ENCODE assay signal across 29 mouse cellular contexts in genomic region chr15:83493856-83494571, GRCm38 (mm10). TPM values are rescaled to one million over a fixed set of nuclear protein-coding genes. Genes with fewer than 3 reads are reported as not detected.
DNase-seq lines count a peak whose midpoint lies in the region; ATAC-seq and TF ChIP-seq lines count a peak whose summit lies in the region.
"Had no signal": no experiment of that assay in that cellular context is flagged by ENCODE, and none has a peak within 500 bp of the region (broad histone marks: within the 10 kb centered on the region; RNA-seq: fewer than 3 reads in every experiment).

No protein-coding gene starts in this region.

- H3K4me3 ChIP-seq in MEL (ENCODE audit: control insufficient read depth in 1 of 2, insufficient read depth in 1 of 2, low read depth in 2 of 2, low read length in 2 of 2), result no peak overlapping the region
- H3K4me3 ChIP-seq in myocyte, result no peak overlapping the region
- no peak overlapping the region for H3K4me3 ChIP-seq in intestine, embryonic 15.5 days (replicated peaks)
- H3K4me3 ChIP-seq: embryonic facial prominence, embryonic 10.5 days; embryonic facial prominence, embryonic 13.5 days; erythroblast, embryonic 14.5 days; forebrain, embryonic 12.5 days; forebrain, embryonic 15.5 days; heart, adult 2 months; heart, embryonic 10.5 days; heart, embryonic 13.5 days had no signal

- TF ChIP-seq CTCF in MEL (IDR thresholded peaks at IDR 0.05 in 2 of 3, conservative IDR thresholded peaks at IDR 0.05 in 1 of 3; ENCODE audit: control insufficient read depth in 1 of 3, insufficient read depth in 1 of 3, low read depth in 2 of 3, low read length in 3 of 3, poor library complexity in 1 of 3, severe bottlenecking in 1 of 3), result no peak

- 64% methylated on average over 7 of the region's 7 CpGs for WGBS in intestine, embryonic 15.5 days

- H3K9ac ChIP-seq in MEL (ENCODE audit: control insufficient read depth, low read depth, low read length, poor library complexity, severe bottlenecking), result peak overlapping the region; percentile 2; the same call in 1 of the 2 replicates
- no peak overlapping the region for H3K9ac ChIP-seq in intestine, embryonic 15.5 days
- H3K9ac ChIP-seq: embryonic facial prominence, embryonic 13.5 days; forebrain, embryonic 12.5 days; forebrain, embryonic 15.5 days; heart, embryonic 13.5 days; hindbrain, embryonic 14.5 days had no signal

- H3K79me2 ChIP-seq in MEL (ENCODE audit: control insufficient read depth, insufficient read depth, low read length, poor library complexity) (no peaks in the 10 kb centered on the region), myocyte (ENCODE audit: control insufficient read depth, insufficient read depth) (no peaks in the 10 kb centered on the region)

- TF ChIP-seq POLR2A in MEL (IDR thresholded peaks at IDR 0.05; ENCODE audit: control insufficient read depth in 1 of 2, insufficient read depth in 1 of 2, low read depth in 1 of 2, low read length in 2 of 2, poor library complexity in 1 of 2) (no peak), myocyte (IDR thresholded peaks at IDR 0.05; ENCODE audit: insufficient read length, low read depth) (no peak)

- H3K9me3 ChIP-seq in MEL (replicated peaks; ENCODE audit: insufficient read depth, low read length), result no peaks in the 10 kb centered on the region
- H3K9me3 ChIP-seq in intestine, embryonic 15.5 days, result no peaks in the 10 kb centered on the region
- H3K9me3 ChIP-seq: embryonic facial prominence, embryonic 10.5 days; embryonic facial prominence, embryonic 13.5 days; forebrain, embryonic 12.5 days; forebrain, embryonic 15.5 days; heart, embryonic 10.5 days; heart, embryonic 13.5 days had no signal

- no peaks in the 10 kb centered on the region for H3K27me3 ChIP-seq in MEL (ENCODE audit: control insufficient read depth in 1 of 2, insufficient read depth in 2 of 2, low read length in 2 of 2)
- no peaks in the 10 kb centered on the region for H3K27me3 ChIP-seq in myocyte (ENCODE audit: control insufficient read depth, insufficient read depth, insufficient read length)
- no peaks in the 10 kb centered on the region for H3K27me3 ChIP-seq in intestine, embryonic 15.5 days (replicated peaks)
- H3K27me3 ChIP-seq: embryonic facial prominence, embryonic 13.5 days; forebrain, embryonic 12.5 days; forebrain, embryonic 15.5 days; heart, embryonic 13.5 days; Patski had no signal

- H3K4me1 ChIP-seq in MEL (ENCODE audit: control insufficient read depth in 1 of 2, insufficient read depth in 2 of 2, low read length in 2 of 2), result peaks cover 19 to 40% of the 10 kb centered on the region in 2 experiments
- H3K4me1 ChIP-seq in intestine, embryonic 15.5 days (replicated peaks), result no peaks in the 10 kb centered on the region
- H3K4me1 ChIP-seq: embryonic facial prominence, embryonic 13.5 days; forebrain, embryonic 12.5 days; forebrain, embryonic 15.5 days had no signal

- peaks cover 0 to 25% of the 10 kb centered on the region in 2 experiments; a peak in 3 of 4 replicates for H3K36me3 ChIP-seq in MEL (ENCODE audit: control insufficient read depth in 1 of 2, insufficient read depth in 2 of 2, low read length in 2 of 2)
- H3K36me3 ChIP-seq in myocyte (ENCODE audit: control insufficient read depth, insufficient read depth), result peaks cover 36% of the 10 kb centered on the region
- peaks cover 6% of the 10 kb centered on the region; the same call in 1 of the 2 replicates for H3K36me3 ChIP-seq in intestine, embryonic 15.5 days

- H3K4me2 ChIP-seq in myocyte (ENCODE audit: low read depth), result peak overlapping the region; percentile 20
- H3K4me2 ChIP-seq in intestine, embryonic 15.5 days (replicated peaks), result no peak overlapping the region
- H3K4me2 ChIP-seq: embryonic facial prominence, embryonic 13.5 days; forebrain, embryonic 12.5 days; forebrain, embryonic 15.5 days; heart, embryonic 13.5 days; hindbrain, embryonic 14.5 days had no signal

- ATAC-seq in intestine, embryonic 15.5 days, result no peak
- ATAC-seq: forebrain, embryonic 15.5 days; hindbrain, postnatal 0 days; inflammation-experienced regulatory T-cells, adult 6 months; Patski had no signal

- peak; percentile 89 to 92 for TF ChIP-seq EP300 in MEL (IDR thresholded peaks at IDR 0.05; ENCODE audit: low read depth in 1 of 2, low read length in 2 of 2)

- H3ac ChIP-seq in myocyte (ENCODE audit: control insufficient read depth, insufficient read length), result no peak overlapping the region

- no peak for TF ChIP-seq RAD21 in MEL (IDR thresholded peaks at IDR 0.05; ENCODE audit: low read depth, low read length)

- peak overlapping the region; percentile 45 for H3K27ac ChIP-seq in MEL (ENCODE audit: control insufficient read depth, low read depth, low read length)
- no peak overlapping the region for H3K27ac ChIP-seq in intestine, embryonic 15.5 days
- H3K27ac ChIP-seq: embryonic facial prominence, embryonic 10.5 days; embryonic facial prominence, embryonic 13.5 days; forebrain, embryonic 12.5 days; forebrain, embryonic 15.5 days; heart, adult 2 months; heart, embryonic 10.5 days; hindbrain, embryonic 14.5 days; hindbrain, postnatal 0 days had no signal

- peak; percentile 20 to 28 for DNase-seq in adrenal gland, postnatal 36 days
- DNase-seq in adrenal gland, adult 8-10 months, result no peak
- DNase-seq in MEL (ENCODE audit: low read depth, low spot score), result peak; percentile 89
- DNase-seq in gonadal fat pad, adult 2 months (ENCODE audit: low read depth), result peak; percentile 38
- DNase-seq in ovary, postnatal 10 days (ENCODE audit: low spot score), result no peak
- no peak for DNase-seq in retina, postnatal 1 day
- DNase-seq: adrenal gland, postnatal 10 days; cerebellum, adult 18-20 months; cerebellum, adult 9-10 months; cerebellum, postnatal 25 days; embryo, embryonic 11 days; gastrocnemius, postnatal 25 days; heart, adult 2 months; heart, postnatal 14 days; heart, postnatal 4 days had no signal

TF ChIP-seq in MEL, 35 proteins besides CTCF, POLR2A, EP300 and RAD21 (continues in another document):
- no peak for TF ChIP-seq UBTF (IDR thresholded peaks at IDR 0.05; ENCODE audit: borderline replicate concordance, insufficient read depth, low read depth, low read length)
- TF ChIP-seq MAZ (IDR thresholded peaks at IDR 0.05; ENCODE audit: low read depth, low read length), result no peak
- no peak for TF ChIP-seq TBP (IDR thresholded peaks at IDR 0.05; ENCODE audit: low read depth, low read length)
- TF ChIP-seq E2F4 (IDR thresholded peaks at IDR 0.05; ENCODE audit: borderline replicate concordance, low read depth, low read length), result no peak
- TF ChIP-seq ZC3H11A (IDR thresholded peaks at IDR 0.05; ENCODE audit: low read depth, low read length), result no peak
- TF ChIP-seq TCF12 (IDR thresholded peaks at IDR 0.05; ENCODE audit: low read depth, low read length), result peak; percentile 94
- peak; percentile 71 for TF ChIP-seq MYB (IDR thresholded peaks at IDR 0.05; ENCODE audit: low read depth, low read length)
- TF ChIP-seq GATA1 (IDR thresholded peaks at IDR 0.05; ENCODE audit: low read depth, low read length), result peak; percentile 88
- TF ChIP-seq POLR2AphosphoS2 (IDR thresholded peaks at IDR 0.05; ENCODE audit: low read length), result peak; percentile 65

TF ChIP-seq in myocyte, 11 proteins besides CTCF, POLR2A, EP300 and RAD21:
- no peak for TF ChIP-seq SRF (IDR thresholded peaks at IDR 0.05; ENCODE audit: control insufficient read depth, insufficient read length, low read depth)
- no peak for TF ChIP-seq TCF3 (IDR thresholded peaks at IDR 0.05; ENCODE audit: insufficient read length, low read depth)
- no peak for TF ChIP-seq MYOD1 (IDR thresholded peaks at IDR 0.05; ENCODE audit: control insufficient read depth in 1 of 3, insufficient read length in 2 of 3, low read depth in 2 of 3)
- no peak for TF ChIP-seq REST (IDR thresholded peaks at IDR 0.05; ENCODE audit: insufficient read depth, insufficient read length)
- no peak for TF ChIP-seq MYOG (IDR thresholded peaks at IDR 0.05; ENCODE audit: control insufficient read depth in 1 of 3, insufficient read depth in 1 of 3, insufficient read length in 2 of 3, low read depth in 2 of 3)
- TF ChIP-seq USF1 (IDR thresholded peaks at IDR 0.05; ENCODE audit: low read depth), result no peak
- no peak for TF ChIP-seq E2F4 (IDR thresholded peaks at IDR 0.05; ENCODE audit: insufficient read depth)
- TF ChIP-seq MAX (IDR thresholded peaks at IDR 0.05; ENCODE audit: low read depth), result no peak
- no peak for TF ChIP-seq POLR2AphosphoS2 (IDR thresholded peaks at IDR 0.05; ENCODE audit: insufficient read length, low read depth)
- TF ChIP-seq TCF12 (IDR thresholded peaks at IDR 0.05; ENCODE audit: insufficient read depth, poor library complexity, severe bottlenecking), result no peak
- TF ChIP-seq CEBPB (IDR thresholded peaks at IDR 0.05; ENCODE audit: insufficient read depth, poor library complexity, severe bottlenecking), result no peak
TF ChIP-seq in myocyte: peak in this region for 0.

RNA-seq across cellular contexts. Expression of gene Ttll1, which starts 16.7 kb away (rescaled TPM):
- total RNA-seq in adrenal gland, postnatal 36 days (2021), result 1 to 10 TPM; 7.6 to 7.7 TPM
- 10 to 100 TPM in 2 of 4 experiments, 1 to 10 TPM in 2; 9.8 to 16.5 (median 13.1) TPM for total RNA-seq in adrenal gland, adult 8-10 months (2022)
- total RNA-seq in MEL (2012; rRNA removed), result 3.4 and 4.4 TPM in 2 replicates
- polyA plus RNA-seq in MEL (2012; ENCODE audit: insufficient read depth in 1 of 2, insufficient read length in 2 of 2, low read depth in 1 of 2, low replicate concordance in 2 of 2, missing spikeins in 1 of 2), result 10 to 100 TPM in 1 of 2 experiments, not detected in 1; 14.1 TPM
- 10.7 and 11.6 TPM in 2 replicates for polyA plus RNA-seq in gonadal fat pad, adult 2 months (2012; rRNA removed)
- 47.7 TPM for polyA plus RNA-seq in myocyte (2012; fragmentation: generic; extraction: Trizol)
- 17.1 and 18.4 TPM in 2 replicates for polyA plus RNA-seq in intestine, embryonic 15.5 days (2015; fragmentation: Nextera tagmentation; extraction: Ambion mirVana)

RNA-seq across cellular contexts. Expression of gene Pacsin2, which starts 29.6 kb away (rescaled TPM):
- 10 to 100 TPM; 85.6 to 94.3 TPM for total RNA-seq in adrenal gland, postnatal 36 days (2021)
- total RNA-seq in adrenal gland, adult 8-10 months (2022), result 100 to 1,000 TPM in 2 of 4 experiments, 10 to 100 TPM in 2; 88.4 to 126 (median 102) TPM
- 58.7 and 64.7 TPM in 2 replicates for total RNA-seq in MEL (2012; rRNA removed)
- 100 to 1,000 TPM; 103 to 425 TPM for polyA plus RNA-seq in MEL (2012; ENCODE audit: insufficient read depth in 1 of 2, insufficient read length in 2 of 2, low read depth in 1 of 2, low replicate concordance in 2 of 2, missing spikeins in 1 of 2)
- polyA plus RNA-seq in gonadal fat pad, adult 2 months (2012; rRNA removed), result 39.6 and 42.9 TPM in 2 replicates
- 122 TPM for polyA plus RNA-seq in myocyte (2012; fragmentation: generic; extraction: Trizol)
- polyA plus RNA-seq in intestine, embryonic 15.5 days (2015; fragmentation: Nextera tagmentation; extraction: Ambion mirVana), result 70.8 and 78.1 TPM in 2 replicates

RNA-seq across cellular contexts. Expression of gene Bik, which starts 32.6 kb away (rescaled TPM):
- 1 to 10 TPM; 4.1 to 4.8 TPM for total RNA-seq in adrenal gland, postnatal 36 days (2021)
- 1 to 10 TPM; 3.1 to 8.1 (median 5.4) TPM for total RNA-seq in adrenal gland, adult 8-10 months (2022)
- total RNA-seq in MEL (2012; rRNA removed), result 5.1 and 7.6 TPM in 2 replicates
- polyA plus RNA-seq in MEL (2012; ENCODE audit: insufficient read depth in 1 of 2, insufficient read length in 2 of 2, low read depth in 1 of 2, low replicate concordance in 2 of 2, missing spikeins in 1 of 2), result 10 to 100 TPM in 1 of 2 experiments, not detected in 1; 10.2 TPM
- 6.3 and 6.5 TPM in 2 replicates for polyA plus RNA-seq in gonadal fat pad, adult 2 months (2012; rRNA removed)
- polyA plus RNA-seq in myocyte (2012; fragmentation: generic; extraction: Trizol), result 1.3 TPM
- polyA plus RNA-seq in intestine, embryonic 15.5 days (2015; fragmentation: Nextera tagmentation; extraction: Ambion mirVana), result 4.3 and 5.6 TPM in 2 replicates
- total RNA-seq: granulocyte monocyte progenitor cell, adult 5-6 weeks had no signal
- polyA plus RNA-seq: erythroblast, embryonic 14.5 days had no signal

Comparison
In these comparisons a context has a peak if more than half of its experiments do, and no peak if none do; other contexts are left out.
1. DNase-seq: peak in adrenal gland, postnatal 36 days (2 of 2), MEL (single experiment) and gonadal fat pad, adult 2 months (single experiment); none in adrenal gland, adult 8-10 months (single experiment), ovary, postnatal 10 days (single experiment) and retina, postnatal 1 day (single experiment).